Mouse (Mus musculus) monocyte, adult 5-6 weeks (primary cell): ENCODE measurements around the gene Aloxe3. TPM values are rescaled to one million over a fixed set of nuclear protein-coding genes. Genes with fewer than 3 reads are reported as not detected.

Source experiments
- total RNA-seq: library from RNA; stranded (forward); fragments of 200-1000, 200-491, 200-594 nt; gene quantifications from 3 replicates; pipeline ENCODE4 v1.2.3, GENCODE M21; 2017

The Aloxe3 gene
- total RNA-seq, 1 experiment from 2014 or later = 0.57 TPM

Other genes with a start within 250 kb of the Aloxe3 start
- not detected in 3 replicates for gene Rnf222, start 237.3 kb upstream of the Aloxe3 start, total RNA-seq
- gene Rpl26, start 224.3 kb upstream of the Aloxe3 start, total RNA-seq = 2,881 to 4,104 TPM (median 3,946 TPM) in 3 replicates
- not detected in 3 replicates for gene Odf4, start 198.8 kb upstream of the Aloxe3 start, total RNA-seq
- not detected in 3 replicates for gene Arhgef15, start 168.4 kb upstream of the Aloxe3 start, total RNA-seq
- 0.38 to 1.7 TPM in 2 of 3 replicates, not detected in the other for gene Slc25a35, start 157.8 kb upstream of the Aloxe3 start, total RNA-seq
- gene Rangrf, start 150.7 kb upstream of the Aloxe3 start, total RNA-seq = 1.9 to 10.1 TPM (median 2.6 TPM) in 3 replicates
- 7.1 to 9.6 TPM (median 7.4 TPM) in 3 replicates for gene Pfas, start 117.4 kb upstream of the Aloxe3 start, total RNA-seq
- 4.1 to 16.3 TPM (median 12.3 TPM) in 3 replicates for gene Ctc1, start 110.0 kb upstream of the Aloxe3 start, total RNA-seq
- gene Aurkb, start 80.2 kb upstream of the Aloxe3 start, total RNA-seq = 1.1 to 8.3 TPM (median 4.8 TPM) in 3 replicates
- gene Borcs6, start 66.2 kb upstream of the Aloxe3 start, total RNA-seq = 12.4 to 16.1 TPM (median 13.3 TPM) in 3 replicates
- gene Tmem107, start 55.1 kb upstream of the Aloxe3 start, total RNA-seq = 1.1 TPM in 1 of 3 replicates, not detected in the others
- gene Vamp2, start 37.4 kb upstream of the Aloxe3 start, total RNA-seq = 13.1 to 89.9 TPM (median 23.6 TPM) in 3 replicates
- gene Per1, start 30.7 kb upstream of the Aloxe3 start, total RNA-seq = 44.9 to 89.7 TPM (median 81.1 TPM) in 3 replicates
- gene Hes7, start 5.5 kb upstream of the Aloxe3 start, total RNA-seq = 0.49 TPM in 1 of 3 replicates, not detected in the others
- not detected in 3 replicates for gene 9130213A22Rik, start 3.3 kb upstream of the Aloxe3 start, total RNA-seq
- gene Alox12b, start 31.1 kb downstream of the Aloxe3 start, total RNA-seq = not detected in 3 replicates
- 1.4 to 2.3 TPM (median 1.5 TPM) in 3 replicates for gene Alox8, start 71.9 kb downstream of the Aloxe3 start, total RNA-seq
- 0.32 TPM in 1 of 3 replicates, not detected in the others for gene Gucy2e, start 111.1 kb downstream of the Aloxe3 start, total RNA-seq
- gene Cntrob, start 197.9 kb downstream of the Aloxe3 start, total RNA-seq = 5.8 to 26.8 TPM (median 19.1 TPM) in 3 replicates
- gene Trappc1, start 198.1 kb downstream of the Aloxe3 start, total RNA-seq = 54.4 to 91.3 TPM (median 61.3 TPM) in 3 replicates
- gene Kcnab3, start 200.4 kb downstream of the Aloxe3 start, total RNA-seq = 2.0 to 2.3 TPM in 2 of 3 replicates, not detected in the other
- gene Rnf227, start 214.6 kb downstream of the Aloxe3 start, total RNA-seq = 1.3 to 3.6 TPM (median 1.5 TPM) in 3 replicates
- 76.7 to 192 TPM (median 86.2 TPM) in 3 replicates for gene Chd3, start 243.5 kb downstream of the Aloxe3 start, total RNA-seq